In the genomic region with DNA sequence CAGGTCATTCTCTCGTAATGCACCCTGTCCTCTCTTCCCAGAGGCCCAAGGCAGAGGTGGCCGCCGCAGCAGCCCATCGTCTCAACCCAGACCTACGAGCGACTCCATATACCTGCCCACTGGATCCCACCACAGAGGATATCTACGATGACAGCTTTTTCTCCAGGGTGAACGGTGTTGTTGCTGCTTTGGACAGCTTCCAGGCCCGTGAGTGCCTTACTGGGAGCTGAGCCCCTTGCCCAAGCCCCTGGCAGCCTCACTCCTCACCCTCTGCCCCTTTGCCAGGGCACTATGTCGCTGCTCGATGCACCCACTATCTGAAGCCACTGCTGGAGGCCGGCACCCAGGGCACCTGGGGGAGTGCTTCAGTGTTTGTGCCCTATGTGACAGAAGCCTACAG, we compare ENCODE assay signal across 29 mouse cellular contexts. TPM values are rescaled to one million over a fixed set of nuclear protein-coding genes. Genes with fewer than 3 reads are reported as not detected.
DNase-seq lines count a peak whose midpoint lies in the region; ATAC-seq lines count a peak whose summit lies in the region.
"Had no signal": no experiment of that assay in that cellular context is flagged by ENCODE, and none has a peak within 500 bp of the region (broad histone marks: within the 10 kb centered on the region; RNA-seq: fewer than 3 reads in every experiment).

No protein-coding gene starts in this region.

- ATAC-seq in forebrain, embryonic 11.5 days (replicated peaks; ENCODE audit: low FRiP score): no peak
- ATAC-seq in liver, embryonic 11.5 days (replicated peaks; ENCODE audit: low FRiP score): no peak
- ATAC-seq in limb, embryonic 13.5 days (ENCODE audit: low FRiP score, low read depth): no peak
- ATAC-seq: forebrain, embryonic 13.5 days; intestine, embryonic 16.5 days; midbrain, embryonic 13.5 days had no signal

- no peak overlapping the region for H3K4me2 ChIP-seq in forebrain, embryonic 11.5 days (ENCODE audit: low read depth, low read length, severe bottlenecking)
- H3K4me2 ChIP-seq in liver, embryonic 11.5 days: no peak overlapping the region
- H3K4me2 ChIP-seq in limb, embryonic 13.5 days (replicated peaks): no peak overlapping the region
- H3K4me2 ChIP-seq: embryonic facial prominence, embryonic 12.5 days; forebrain, embryonic 13.5 days; hindbrain, embryonic 13.5 days; lung, embryonic 15.5 days; midbrain, embryonic 13.5 days; stomach, embryonic 15.5 days had no signal

- no peak for DNase-seq in forebrain, embryonic 10.5 days (ENCODE audit: extremely low spot score, low spot score)
- no peak for DNase-seq in forebrain, embryonic 11.5 days (ENCODE audit: low spot score)
- DNase-seq in liver, embryonic 11.5 days (ENCODE audit: low spot score): no peak
- DNase-seq in liver: no peak
- no peak for DNase-seq in left cerebral cortex, adult 18-20 months (ENCODE audit: low spot score in 2 of 2)
- DNase-seq in ovary, postnatal 36 days (ENCODE audit: low spot score): no peak
- DNase-seq: adrenal gland, adult 8-10 months; cerebellum, adult 9-10 months; cerebellum, postnatal 36 days; gastrocnemius, postnatal 10 days; kidney, adult 8-10 months; kidney, postnatal 4 days; left cerebral cortex, postnatal 4 days; right cerebral cortex, postnatal 25 days; thymus, postnatal 14 days had no signal

- H3K4me1 ChIP-seq in forebrain, embryonic 10.5 days: peaks cover 38% of the 10 kb centered on the region
- peaks cover 5% of the 10 kb centered on the region; the same call in 1 of the 2 replicates for H3K4me1 ChIP-seq in forebrain, embryonic 11.5 days (replicated peaks; ENCODE audit: control insufficient read depth, insufficient read depth, low read length)
- peaks cover 65% of the 10 kb centered on the region for H3K4me1 ChIP-seq in liver, embryonic 11.5 days (replicated peaks; ENCODE audit: control insufficient read depth, insufficient read depth, low read length)
- peaks cover 63% of the 10 kb centered on the region for H3K4me1 ChIP-seq in limb, embryonic 13.5 days

- H3K9ac ChIP-seq in forebrain, embryonic 11.5 days (ENCODE audit: low read length): no peak overlapping the region
- no peak overlapping the region for H3K9ac ChIP-seq in liver, embryonic 11.5 days (ENCODE audit: low read depth, low read length)
- H3K9ac ChIP-seq in limb, embryonic 13.5 days: peak overlapping the region; percentile 31; the same call in 1 of the 2 replicates
- H3K9ac ChIP-seq: embryonic facial prominence, embryonic 12.5 days; forebrain, embryonic 13.5 days; hindbrain, embryonic 13.5 days; liver, embryonic 14.5 days; lung, embryonic 15.5 days; midbrain, embryonic 13.5 days; stomach, embryonic 15.5 days had no signal

- H3K27me3 ChIP-seq in forebrain, embryonic 10.5 days (ENCODE audit: poor library complexity, severe bottlenecking): peaks cover 11% of the 10 kb centered on the region
- no peaks in the 10 kb centered on the region for H3K27me3 ChIP-seq in forebrain, embryonic 11.5 days (ENCODE audit: control insufficient read depth, insufficient read depth, low read length)
- no peaks in the 10 kb centered on the region for H3K27me3 ChIP-seq in liver, embryonic 11.5 days (replicated peaks; ENCODE audit: control insufficient read depth, insufficient read depth, low read length)
- H3K27me3 ChIP-seq in limb, embryonic 13.5 days: no peaks in the 10 kb centered on the region
- H3K27me3 ChIP-seq: embryonic facial prominence, embryonic 12.5 days; lung, embryonic 15.5 days; stomach, embryonic 15.5 days had no signal

- 89% methylated on average over 12 of the region's 12 CpGs for WGBS in forebrain, embryonic 10.5 days
- WGBS in forebrain, embryonic 11.5 days: 87% methylated on average over 12 of the region's 12 CpGs
- 92% methylated on average over 12 of the region's 12 CpGs for WGBS in liver, embryonic 11.5 days
- WGBS in limb, embryonic 13.5 days: 91% methylated on average over 12 of the region's 12 CpGs

- no peak overlapping the region for H3K4me3 ChIP-seq in forebrain, embryonic 10.5 days
- no peak overlapping the region for H3K4me3 ChIP-seq in forebrain, embryonic 11.5 days (ENCODE audit: low read depth, low read length)
- H3K4me3 ChIP-seq in liver, embryonic 11.5 days (ENCODE audit: low read depth, low read length): no peak overlapping the region
- H3K4me3 ChIP-seq in limb, embryonic 13.5 days: no peak overlapping the region
- H3K4me3 ChIP-seq: embryonic facial prominence, embryonic 12.5 days; forebrain, embryonic 13.5 days; hindbrain, embryonic 13.5 days; lung, embryonic 15.5 days; midbrain, embryonic 13.5 days; stomach, embryonic 15.5 days had no signal

- H3K27ac ChIP-seq in forebrain, embryonic 10.5 days: peak overlapping the region; percentile 17
- no peak overlapping the region for H3K27ac ChIP-seq in forebrain, embryonic 11.5 days (ENCODE audit: low read depth, low read length)
- 0 out of 2 replicates have a peak overlapping the region, but pooled peaks have one; percentile 17 for H3K27ac ChIP-seq in liver, embryonic 11.5 days (ENCODE audit: low read depth, low read length)
- no peak overlapping the region for H3K27ac ChIP-seq in limb, embryonic 13.5 days
- H3K27ac ChIP-seq: forebrain, embryonic 13.5 days; hindbrain, embryonic 13.5 days; kidney, postnatal 0 days; lung, embryonic 15.5 days; midbrain, embryonic 13.5 days; stomach, embryonic 15.5 days had no signal

- no peaks in the 10 kb centered on the region for H3K9me3 ChIP-seq in forebrain, embryonic 10.5 days
- no peaks in the 10 kb centered on the region for H3K9me3 ChIP-seq in forebrain, embryonic 11.5 days (ENCODE audit: control insufficient read depth, low read length)
- H3K9me3 ChIP-seq in liver, embryonic 11.5 days (ENCODE audit: control insufficient read depth, low read length): no peaks in the 10 kb centered on the region
- H3K9me3 ChIP-seq in limb, embryonic 13.5 days: no peaks in the 10 kb centered on the region
- H3K9me3 ChIP-seq: embryonic facial prominence, embryonic 12.5 days; forebrain, embryonic 13.5 days; G1E; hindbrain, embryonic 13.5 days; lung, embryonic 15.5 days; midbrain, embryonic 13.5 days; stomach, embryonic 15.5 days had no signal

- no peaks in the 10 kb centered on the region for H3K36me3 ChIP-seq in forebrain, embryonic 10.5 days (replicated peaks)
- H3K36me3 ChIP-seq in forebrain, embryonic 11.5 days (ENCODE audit: control insufficient read depth, insufficient read depth, low read length): no peaks in the 10 kb centered on the region
- peaks cover 17% of the 10 kb centered on the region for H3K36me3 ChIP-seq in liver, embryonic 11.5 days (ENCODE audit: control insufficient read depth, insufficient read depth, low read length)
- H3K36me3 ChIP-seq in limb, embryonic 13.5 days: no peaks in the 10 kb centered on the region
- H3K36me3 ChIP-seq: embryonic facial prominence, embryonic 12.5 days; hindbrain, embryonic 13.5 days; lung, embryonic 15.5 days; midbrain, embryonic 13.5 days; stomach, embryonic 15.5 days had no signal

RNA-seq across cellular contexts. Expression of a gene that starts 3.5 kb away (rescaled TPM):
- polyA plus RNA-seq in forebrain, embryonic 10.5 days (2016; fragmentation: Nextera tagmentation; extraction: Ambion mirVana): 6.8 and 10.0 TPM in 2 replicates
- 7.9 and 8.4 TPM in 2 replicates for polyA plus RNA-seq in forebrain, embryonic 11.5 days (2014; fragmentation: Nextera tagmentation; extraction: Ambion mirVana)
- 44.3 and 47.4 TPM in 2 replicates for polyA plus RNA-seq in liver, embryonic 11.5 days (2014; fragmentation: Nextera tagmentation; extraction: Ambion mirVana)
- 34.6 and 35.4 TPM in 2 replicates for polyA plus RNA-seq in limb, embryonic 13.5 days (2015; fragmentation: Nextera tagmentation; extraction: Ambion mirVana)
- 1 to 10 TPM; 4.3 to 5.0 TPM for total RNA-seq in left cerebral cortex, adult 18-20 months (2021)

RNA-seq across cellular contexts. Expression of a gene that starts 4.0 kb away (rescaled TPM):
- polyA plus RNA-seq in forebrain, embryonic 10.5 days (2016; fragmentation: Nextera tagmentation; extraction: Ambion mirVana): 0.92 and 1.4 TPM in 2 replicates
- polyA plus RNA-seq in forebrain, embryonic 11.5 days (2014; fragmentation: Nextera tagmentation; extraction: Ambion mirVana): 1.0 and 1.7 TPM in 2 replicates
- 2.0 TPM in 2 replicates for polyA plus RNA-seq in liver, embryonic 11.5 days (2014; fragmentation: Nextera tagmentation; extraction: Ambion mirVana)
- polyA plus RNA-seq in limb, embryonic 13.5 days (2015; fragmentation: Nextera tagmentation; extraction: Ambion mirVana): 11.3 and 13.2 TPM in 2 replicates
- under 1 TPM in 1 of 2 experiments, not detected in 1; 0.40 TPM for total RNA-seq in left cerebral cortex, adult 18-20 months (2021)
- total RNA-seq: megakaryocyte progenitor cell, adult 5-6 weeks; monocyte, adult 5-6 weeks had no signal

RNA-seq across cellular contexts. Expression of a gene that starts 6.9 kb away (rescaled TPM):
- 35.0 TPM in 2 replicates for polyA plus RNA-seq in forebrain, embryonic 10.5 days (2016; fragmentation: Nextera tagmentation; extraction: Ambion mirVana)
- 22.8 and 26.5 TPM in 2 replicates for polyA plus RNA-seq in forebrain, embryonic 11.5 days (2014; fragmentation: Nextera tagmentation; extraction: Ambion mirVana)
- 74.8 and 76.2 TPM in 2 replicates for polyA plus RNA-seq in liver, embryonic 11.5 days (2014; fragmentation: Nextera tagmentation; extraction: Ambion mirVana)
- polyA plus RNA-seq in limb, embryonic 13.5 days (2015; fragmentation: Nextera tagmentation; extraction: Ambion mirVana): 121 and 131 TPM in 2 replicates
- 1 to 10 TPM; 4.0 to 4.5 TPM for total RNA-seq in left cerebral cortex, adult 18-20 months (2021)

RNA-seq across cellular contexts. Expression of a gene that starts 13.5 kb away (rescaled TPM):
- polyA plus RNA-seq in forebrain, embryonic 10.5 days (2016; fragmentation: Nextera tagmentation; extraction: Ambion mirVana): 1.7 and 2.7 TPM in 2 replicates
- polyA plus RNA-seq in forebrain, embryonic 11.5 days (2014; fragmentation: Nextera tagmentation; extraction: Ambion mirVana): 1.9 and 3.4 TPM in 2 replicates
- 5.1 and 5.6 TPM in 2 replicates for polyA plus RNA-seq in liver, embryonic 11.5 days (2014; fragmentation: Nextera tagmentation; extraction: Ambion mirVana)
- polyA plus RNA-seq in limb, embryonic 13.5 days (2015; fragmentation: Nextera tagmentation; extraction: Ambion mirVana): 18.2 and 18.6 TPM in 2 replicates
- total RNA-seq in left cerebral cortex, adult 18-20 months (2021): 1 to 10 TPM in 1 of 2 experiments, under 1 TPM in 1; 0.68 to 2.1 TPM
- total RNA-seq: monocyte, adult 5-6 weeks had no signal

RNA-seq across cellular contexts. Expression of a gene that starts 17.3 kb away (rescaled TPM):
- not detected in 2 replicates for polyA plus RNA-seq in forebrain, embryonic 10.5 days (2016; fragmentation: Nextera tagmentation; extraction: Ambion mirVana)
- 0.39 and 1.1 TPM in 2 replicates for polyA plus RNA-seq in forebrain, embryonic 11.5 days (2014; fragmentation: Nextera tagmentation; extraction: Ambion mirVana)
- 0.69 TPM in 1 of 2 replicates, not detected in the other for polyA plus RNA-seq in liver, embryonic 11.5 days (2014; fragmentation: Nextera tagmentation; extraction: Ambion mirVana)
- polyA plus RNA-seq in limb, embryonic 13.5 days (2015; fragmentation: Nextera tagmentation; extraction: Ambion mirVana): 0.68 and 1.2 TPM in 2 replicates
- total RNA-seq in left cerebral cortex, adult 18-20 months (2021): 1 to 10 TPM; 6.1 to 9.5 TPM
- total RNA-seq: gastrocnemius, postnatal 10 days had no signal
- polyA plus RNA-seq: neural tube, embryonic 14.5 days had no signal

Comparison
In these comparisons a context has a peak if more than half of its experiments do, and no peak if none do; other contexts are left out.
1. H3K27ac ChIP-seq: peak in forebrain, embryonic 10.5 days (single experiment) and liver, embryonic 11.5 days (single experiment); none in forebrain, embryonic 11.5 days (single experiment) and limb, embryonic 13.5 days (single experiment).